Mouse (Mus musculus) liver, adult (tissue): ENCODE measurements around the gene Prss56.

Source experiments
- GATA4 ChIP-seq: IDR thresholded peaks from 2 replicates; pipeline ENCODE4 v1.6.1; 2014; ENCODE audit warnings: mild to moderate bottlenecking, low read length; ENCODE audit not compliant: insufficient replicate concordance

Gene Prss56

DNA sequence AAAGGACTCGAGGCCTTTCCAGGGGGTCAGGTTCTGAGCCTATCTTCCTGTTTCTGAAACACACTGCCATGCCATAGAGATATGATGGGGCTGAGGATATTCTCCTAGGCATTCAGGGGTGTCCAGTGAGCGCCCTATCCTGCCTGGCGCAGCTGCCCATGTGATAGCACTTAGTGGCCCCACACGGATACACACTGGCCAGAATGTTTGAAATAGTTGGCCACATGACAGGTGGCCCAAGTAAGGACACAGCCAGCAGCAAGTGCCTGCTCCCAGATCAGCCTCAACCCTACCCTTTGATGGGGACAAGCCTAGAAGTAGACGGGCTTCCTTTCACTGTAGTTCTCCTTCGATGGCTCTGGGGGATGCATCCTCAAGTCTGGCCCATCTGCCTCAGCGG is 21.4 kb downstream of the Prss56 start, which contains the start of gene Chrng:
Chrng (plus strand) TSS at position 193 of the 400 bp plus-strand sequence.
- TF ChIP-seq GATA4 = no peak

- no peak for TF ChIP-seq GATA4
Observed at GRCm38 (mm10) chr1:87205038-87205437, 21.9 kb downstream of the Prss56 start.

DNA sequence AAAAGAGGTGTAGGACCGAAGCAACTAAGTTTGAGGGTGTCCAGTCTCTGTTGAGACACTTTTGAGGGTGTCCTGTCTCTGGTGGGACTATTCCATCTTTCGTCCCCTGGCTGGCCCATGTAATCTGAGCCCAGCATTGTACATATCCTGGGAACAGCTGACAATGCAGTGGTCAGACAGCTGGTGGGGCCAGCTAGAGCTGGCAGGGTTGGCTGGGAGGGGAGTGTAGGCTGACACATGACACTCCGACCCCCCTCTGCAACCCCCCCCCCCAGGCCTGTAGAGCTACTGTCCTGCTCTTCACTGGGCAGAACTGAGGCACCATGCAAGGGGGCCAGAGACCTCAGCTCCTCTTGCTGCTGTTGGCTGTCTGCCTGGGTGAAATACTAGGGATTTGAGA is 22.4 kb downstream of the Prss56 start:
- TF ChIP-seq GATA4 = no peak

GRCm38 (mm10) chr1:87206339-87206738 is 23.2 kb downstream of the Prss56 start:
- no peak for TF ChIP-seq GATA4

- no peak for TF ChIP-seq GATA4
Observed at GRCm38 (mm10) chr1:87211431-87211830, 28.3 kb downstream of the Prss56 start.

- TF ChIP-seq GATA4 = peak; percentile 51; the same call in 1 of the 2 replicates
Observed at GRCm38 (mm10) chr1:87213735-87214704, 30.9 kb downstream of the Prss56 start, which contains the start of gene Eif4e2. Eif4e2 (plus strand) TSS chr1:87213914.

DNA sequence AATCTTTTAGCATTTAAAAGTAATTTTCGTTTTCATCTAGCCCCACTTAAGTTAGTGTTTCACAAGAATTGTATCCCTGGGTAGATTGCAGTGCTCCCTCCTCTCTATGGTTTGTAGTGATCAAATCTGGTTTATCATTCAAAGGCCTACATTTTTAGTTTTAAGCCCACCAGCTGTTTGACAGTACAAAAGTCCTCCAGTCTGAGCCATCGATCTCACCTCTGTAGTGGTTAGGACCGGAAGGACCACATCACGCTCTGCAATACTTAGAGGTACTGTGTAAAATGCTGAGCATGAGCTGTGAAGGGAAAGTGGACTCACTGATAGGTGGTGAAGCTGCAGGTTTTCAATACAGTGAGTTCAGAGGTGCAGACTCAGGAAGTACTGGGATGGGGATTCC is 31.6 kb downstream of the Prss56 start:
- no peak for TF ChIP-seq GATA4

- TF ChIP-seq GATA4 = no peak
Observed at GRCm38 (mm10) chr1:87217938-87218337, 34.8 kb downstream of the Prss56 start.

DNA sequence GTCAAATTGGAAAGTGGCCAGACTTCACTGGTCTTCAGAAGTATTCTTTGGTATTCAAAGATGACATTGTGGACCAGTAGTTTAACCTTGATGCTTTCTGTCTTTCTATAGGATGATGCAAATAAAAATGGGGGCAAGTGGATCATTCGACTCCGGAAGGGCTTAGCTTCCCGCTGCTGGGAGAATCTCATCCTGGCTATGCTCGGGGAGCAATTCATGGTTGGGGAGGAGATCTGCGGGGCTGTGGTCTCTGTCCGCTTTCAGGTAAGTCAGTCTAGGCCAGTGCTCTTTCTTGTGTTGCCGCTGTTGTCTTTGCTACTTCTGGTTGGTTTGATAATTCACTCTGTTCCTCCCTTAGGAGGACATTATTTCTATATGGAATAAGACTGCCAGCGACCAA is 42.6 kb downstream of the Prss56 start:
- TF ChIP-seq GATA4 = no peak

DNA sequence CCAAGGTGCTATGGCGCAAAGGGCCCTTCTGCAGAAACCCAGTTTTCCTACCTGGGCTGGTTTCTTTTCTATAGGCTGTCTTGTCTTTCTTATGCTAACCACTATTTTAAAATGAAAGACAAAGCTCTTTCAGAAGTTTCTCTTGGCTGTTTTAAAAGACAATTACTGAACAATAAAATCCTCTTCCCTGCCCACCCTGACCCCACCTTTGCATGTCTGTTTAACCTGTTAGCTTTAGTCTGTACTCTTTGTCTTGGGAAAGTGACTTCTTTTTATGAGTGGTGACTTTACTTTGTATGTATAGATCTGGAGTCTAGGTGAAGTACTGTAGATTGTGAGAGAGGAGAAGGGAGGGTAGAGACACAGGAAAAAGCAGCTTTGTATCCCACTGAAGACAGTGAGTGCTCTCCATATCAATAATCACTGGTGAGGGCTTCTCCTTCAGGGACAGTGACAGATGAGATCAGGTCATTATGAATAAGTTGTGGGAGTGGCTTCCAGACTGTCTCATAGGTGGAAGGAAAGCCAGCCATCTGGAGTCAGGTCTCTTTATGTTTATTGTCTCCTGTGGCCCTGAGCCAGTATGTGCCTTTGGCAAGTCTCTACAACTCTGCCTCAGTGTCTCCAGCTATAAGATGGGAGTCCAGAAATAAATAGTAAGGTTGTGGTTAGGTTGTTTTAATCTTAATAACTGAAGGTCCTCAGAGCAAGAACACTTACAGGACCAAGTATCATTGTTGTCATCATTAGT is 43.5 kb downstream of the Prss56 start:
- no peak for TF ChIP-seq GATA4

DNA sequence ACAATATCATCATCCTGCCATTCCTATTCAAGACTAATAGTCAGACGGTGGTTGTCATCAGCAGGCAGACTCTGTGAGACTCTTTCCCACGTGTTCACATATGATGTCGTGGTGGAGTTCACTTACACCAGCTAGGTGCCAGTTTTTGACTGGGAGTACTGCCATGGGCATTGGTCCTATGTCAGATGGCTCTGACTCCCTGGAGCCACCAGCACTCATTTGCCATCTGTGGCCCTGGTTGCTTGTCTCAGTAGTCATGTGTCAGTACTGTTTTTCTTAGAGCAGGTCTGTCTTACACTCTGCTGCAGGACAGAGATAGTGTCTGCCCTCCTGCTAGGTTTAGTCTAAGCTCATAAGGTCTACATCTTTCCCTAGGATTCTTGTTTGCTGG is 44.0 kb downstream of the Prss56 start:
- no peak for TF ChIP-seq GATA4

DNA sequence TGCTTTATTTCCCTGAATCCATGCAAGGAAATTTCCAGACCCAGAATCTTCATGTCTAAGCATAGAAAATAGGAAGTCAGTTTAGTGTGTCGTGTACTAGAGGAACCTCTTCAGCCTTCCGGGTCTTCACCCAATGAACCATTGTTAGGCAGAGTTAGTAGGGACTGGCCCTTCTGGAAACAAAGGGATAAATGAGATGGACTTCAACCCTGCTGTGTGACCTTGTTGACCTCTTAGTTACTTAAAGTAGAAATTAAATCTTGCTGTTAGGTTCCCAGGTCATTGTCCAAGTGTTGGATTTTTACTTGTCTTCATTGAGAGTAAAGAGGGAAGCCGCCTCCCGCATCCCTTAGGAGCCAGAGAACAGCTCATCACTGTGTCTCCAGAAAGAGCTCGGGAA is 47.5 kb downstream of the Prss56 start:
- no peak for TF ChIP-seq GATA4

- no peak for TF ChIP-seq GATA4
Observed at GRCm38 (mm10) chr1:87232197-87232596, 49.1 kb downstream of the Prss56 start.
